Mouse (Mus musculus): ENCODE data around the gene Spsb4.

GRCm38 (mm10) chr9:97046240-97046639 lies 27.6 kb upstream of the Spsb4 start:
- TF ChIP-seq CTCF (IDR thresholded peaks at IDR 0.05; ENCODE audit: low read depth), result no peak
- no peak for TF ChIP-seq EP300 (optimal IDR thresholded peaks at IDR 0.05)
